Mouse (Mus musculus) liver, postnatal 0 days (tissue): ENCODE measurements around the gene Plekhh1.

Source experiments
- CTCF ChIP-seq: sonication (generic); IDR thresholded peaks from 2 replicates; pipeline ENCODE4 v1.5.1; 2016; ENCODE audit warnings: antibody characterized with exemption, low read depth
- EP300 ChIP-seq: IDR thresholded peaks from 2 replicates; pipeline ENCODE4 v1.6.1; 2016; ENCODE audit warnings: antibody characterized with exemption, low read depth, mild to moderate bottlenecking

DNA sequence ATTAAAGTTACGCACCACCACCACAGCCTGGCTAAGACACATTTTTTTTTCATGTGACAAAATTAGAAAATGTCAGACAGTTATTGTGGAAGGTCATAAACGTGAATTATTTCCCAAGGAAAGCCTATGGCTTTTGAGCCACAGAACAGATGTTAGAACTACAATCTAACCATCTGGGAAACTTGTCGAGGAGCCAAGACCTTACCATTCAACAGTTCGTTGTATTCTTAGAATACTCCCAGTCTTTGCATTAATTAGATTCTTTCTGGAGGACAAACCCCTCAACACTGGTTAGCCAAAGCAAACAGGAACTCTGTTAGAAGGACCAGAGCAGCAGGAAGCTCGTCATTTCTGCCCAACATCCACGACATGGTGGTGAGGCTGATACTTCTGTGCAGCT, 17.2 kb downstream of the Plekhh1 start:
- TF ChIP-seq CTCF (no peak), EP300 (no peak)
